Mouse (Mus musculus) heart, embryonic 12.5 days (tissue): Measurements from ENCODE around the gene Trim60. TPM values are rescaled to one million over a fixed set of nuclear protein-coding genes. Genes with fewer than 3 reads are reported as not detected.

Experiments
- ATAC-seq: fragments of 200-750 bp; cut with Nextera tagmentation; 2 replicates; pipeline ENCODE4 v1.8.0; 2017; ENCODE audit warnings: moderate TSS enrichment, moderate library complexity; ENCODE audit not compliant: insufficient number of reproducible peaks, low FRiP score
- H3K27ac ChIP-seq: fragments of 300-500 bp; sonication (generic); 2 replicates; pipeline ENCODE4 v1.5.1; 2016; ENCODE audit warnings: mild to moderate bottlenecking, moderate library complexity; ENCODE audit not compliant: poor library complexity, severe bottlenecking
- H3K27me3 ChIP-seq: fragments of 300-500 bp; sonication (generic); replicated peaks from 2 replicates; pipeline ENCODE4 v1.6.1; 2016; ENCODE audit warnings: mild to moderate bottlenecking, moderate library complexity
- H3K36me3 ChIP-seq: fragments of 300-500 bp; sonication (generic); 2 replicates; pipeline ENCODE4 v1.6.1; 2016; ENCODE audit warnings: mild to moderate bottlenecking, moderate library complexity
- H3K4me1 ChIP-seq: fragments of 300-500 bp; sonication (generic); replicated peaks from 2 replicates; pipeline ENCODE4 v1.6.1; 2016; ENCODE audit warnings: mild to moderate bottlenecking
- H3K4me2 ChIP-seq: fragments of 300-500 bp; sonication (generic); 2 replicates; pipeline ENCODE4 v1.6.1; 2016; ENCODE audit warnings: mild to moderate bottlenecking, moderate library complexity
- H3K4me3 ChIP-seq: fragments of 300-500 bp; sonication (generic); 2 replicates; pipeline ENCODE4 v1.5.1; 2016; ENCODE audit warnings: mild to moderate bottlenecking
- H3K9ac ChIP-seq: fragments of 300-500 bp; sonication (generic); 2 replicates; pipeline ENCODE4 v1.6.1; 2016; ENCODE audit warnings: mild to moderate bottlenecking, moderate library complexity
- H3K9me3 ChIP-seq: fragments of 300-500 bp; sonication (generic); replicated peaks from 2 replicates; pipeline ENCODE4 v1.6.1; 2016; ENCODE audit warnings: mild to moderate bottlenecking, moderate library complexity
- WGBS: fragments of 180-500 bp; shearing (Covaris S2); methylation state at CpG from one replicate; pipeline ENCODE4 v1.1.7; 2016; 5-methylcytosine and 5-hydroxymethylcytosine counted together
- polyA plus RNA-seq: library from polyadenylated mRNA; unstranded; fragments of >200 nt; fragmentation: Nextera tagmentation; extraction: Ambion mirVana; gene quantifications from 2 replicates; pipeline ENCODE4 v1.2.1, GENCODE M21; 2016

Trim60 gene
- polyA plus RNA-seq, 1 experiment from 2014 or later, result 0.06 TPM

- H3K4me3 ChIP-seq, result no peak overlapping the region
- no peak for ATAC-seq
- H3K9ac ChIP-seq, result no peak overlapping the region
- no peaks in the 10 kb centered on the region for H3K4me1 ChIP-seq
- no peaks in the 10 kb centered on the region for H3K36me3 ChIP-seq
- H3K9me3 ChIP-seq, result no peaks in the 10 kb centered on the region
- WGBS, result 67% methylated on average over 20 of the region's 20 CpGs
- H3K4me2 ChIP-seq, result no peak overlapping the region
- no peaks in the 10 kb centered on the region for H3K27me3 ChIP-seq
- no peak overlapping the region for H3K27ac ChIP-seq
Measured at GRCm38 (mm10) chr8:64983150-64983897, 35.1 kb downstream of the Trim60 start.

- H3K4me3 ChIP-seq, result no peak overlapping the region
- ATAC-seq, result no peak
- no peaks in the 10 kb centered on the region for H3K4me1 ChIP-seq
- H3K27ac ChIP-seq, result no peak overlapping the region
- H3K4me2 ChIP-seq, result no peak overlapping the region
- H3K9ac ChIP-seq, result no peak overlapping the region
- peaks cover 38% of the 10 kb centered on the region for H3K36me3 ChIP-seq
- no peaks in the 10 kb centered on the region for H3K27me3 ChIP-seq
- H3K9me3 ChIP-seq, result no peaks in the 10 kb centered on the region
Measured at GRCm38 (mm10) chr8:64962836-64963235, 55.5 kb downstream of the Trim60 start.

GRCm38 (mm10) chr8:64959025-64959424 lies 59.4 kb downstream of the Trim60 start:
- no peaks in the 10 kb centered on the region for H3K4me1 ChIP-seq
- no peak overlapping the region for H3K27ac ChIP-seq
- H3K9ac ChIP-seq, result no peak overlapping the region
- no peak overlapping the region for H3K4me3 ChIP-seq
- 87% methylated on average over 9 of the region's 9 CpGs for WGBS
- no peaks in the 10 kb centered on the region for H3K27me3 ChIP-seq
- peaks cover 32% of the 10 kb centered on the region for H3K36me3 ChIP-seq
- H3K4me2 ChIP-seq, result no peak overlapping the region
- no peak for ATAC-seq
- no peaks in the 10 kb centered on the region for H3K9me3 ChIP-seq

- no peaks in the 10 kb centered on the region for H3K4me1 ChIP-seq
- no peak for ATAC-seq
- no peak overlapping the region for H3K4me2 ChIP-seq
- no peak overlapping the region for H3K9ac ChIP-seq
- peaks cover 6% of the 10 kb centered on the region for H3K36me3 ChIP-seq
- H3K4me3 ChIP-seq, result no peak overlapping the region
- H3K27me3 ChIP-seq, result no peaks in the 10 kb centered on the region
- no peaks in the 10 kb centered on the region for H3K9me3 ChIP-seq
- WGBS, result 93% methylated on average over 6 of the region's 6 CpGs
- no peak overlapping the region for H3K27ac ChIP-seq
Measured at GRCm38 (mm10) chr8:64952101-64952500, 66.3 kb downstream of the Trim60 start.

Other genes starting within 250 kb of the Trim60 start
- gene Klhl2, start 168.6 kb downstream of the Trim60 start, polyA plus RNA-seq, result 16.1 and 17.5 TPM in 2 replicates
- 26.4 and 27.0 TPM in 2 replicates for gene Tmem192, start 71.4 kb downstream of the Trim60 start, polyA plus RNA-seq
- 0.05 TPM in 1 of 2 replicates, not detected in the other for gene Trim75, start 30.8 kb downstream of the Trim60 start, polyA plus RNA-seq
- gene Trim61, start 61 bp downstream of the Trim60 start, polyA plus RNA-seq, result 0.17 and 0.72 TPM in 2 replicates
- gene Apela, start 18.8 kb upstream of the Trim60 start, polyA plus RNA-seq, result 19.6 and 20.9 TPM in 2 replicates
- not detected in 2 replicates for gene Gm10663, start 56.4 kb upstream of the Trim60 start, polyA plus RNA-seq
- not detected in 2 replicates for gene BC030870, start 111.0 kb upstream of the Trim60 start, polyA plus RNA-seq